Mouse (Mus musculus) liver, adult 2 months (tissue): ENCODE data around the gene Plxnb1. TPM values are rescaled to one million over a fixed set of nuclear protein-coding genes. Genes with fewer than 3 reads are reported as not detected.

Source experiments
- DNase-seq: peaks from one replicate; pipeline ENCODE4 v3.0.0-alpha.2; 2011; ENCODE audit warnings: low read depth, low spot score; ENCODE audit errors: extremely low read depth
- H3K27ac ChIP-seq: fragments of 200-500 bp; replicated peaks from 2 replicates; pipeline ENCODE4 v1.5.1; 2012; ENCODE audit warnings: low read depth, mild to moderate bottlenecking, control low read depth, inconsistent platforms, low read length; ENCODE audit not compliant: insufficient read depth
- H3K27me3 ChIP-seq: fragments of 200-500 bp; 2 replicates; pipeline ENCODE4 v1.6.1; 2012; ENCODE audit warnings: mild to moderate bottlenecking, moderate library complexity, low read length, inconsistent platforms; ENCODE audit not compliant: control insufficient read depth, insufficient read depth
- H3K36me3 ChIP-seq: fragments of 200-500 bp; 2 replicates; pipeline ENCODE4 v1.6.1; 2012; ENCODE audit warnings: low read length, inconsistent platforms; ENCODE audit not compliant: control insufficient read depth, insufficient read depth
- H3K4me1 ChIP-seq: fragments of 200-500 bp; 2 replicates; pipeline ENCODE4 v1.6.1; 2011; ENCODE audit warnings: low read length; ENCODE audit not compliant: control insufficient read depth, insufficient read depth
- H3K4me3 ChIP-seq: fragments of 200-500 bp; 2 replicates; pipeline ENCODE4 v1.5.1; 2011; ENCODE audit warnings: low read depth, mild to moderate bottlenecking, control low read depth, low read length, moderate library complexity; ENCODE audit not compliant: insufficient read depth
- H3K79me2 ChIP-seq: fragments of 200-500 bp; 2 replicates; pipeline ENCODE4 v1.6.1; 2012; ENCODE audit warnings: inconsistent platforms, mild to moderate bottlenecking, low read length, moderate library complexity; ENCODE audit not compliant: control insufficient read depth, insufficient read depth
- H3K9ac ChIP-seq: fragments of 200-500 bp; 2 replicates; pipeline ENCODE4 v1.6.1; 2012; ENCODE audit warnings: low read depth, mild to moderate bottlenecking, control low read depth, inconsistent platforms, low read length
- CTCF ChIP-seq: fragments of 200-500 bp; IDR thresholded peaks from 2 replicates; pipeline ENCODE4 v1.5.1; 2011; ENCODE audit warnings: low read depth, low read length, control low read depth
- POLR2A ChIP-seq: fragments of 200-500 bp; IDR thresholded peaks from 2 replicates; pipeline ENCODE4 v1.6.1; 2011; ENCODE audit warnings: low read length, control low read depth; ENCODE audit not compliant: insufficient read depth; ENCODE audit errors: extremely low read depth
- WGBS: fragments of 180-500 bp; shearing (Covaris S2); methylation state at CpG from one replicate; pipeline ENCODE4 v1.1.7; 2018; 5-methylcytosine and 5-hydroxymethylcytosine counted together
- polyA plus RNA-seq: library from polyadenylated mRNA; depleted of rRNA; stranded (reverse); fragments of >200 nt; gene quantifications from 2 replicates; pipeline ENCODE4 v1.2.3, GENCODE M21; 2012; rRNA removed
- total RNA-seq: library from RNA; depleted of rRNA; stranded (reverse); fragments of >200 nt; gene quantifications from 2 replicates; pipeline ENCODE4 v1.2.3, GENCODE M21; 2014; rRNA removed

The Plxnb1 gene
- total RNA-seq = 10.9 and 17.9 TPM in 2 replicates
- 15.4 and 26.5 TPM in 2 replicates for polyA plus RNA-seq

GRCm38 (mm10) chr9:109095137-109095982, at the start of gene Plxnb1:
Gene Plxnb1 (plus strand): TSS chr9:109095389.
- DNase-seq = no peak
- no peak for TF ChIP-seq CTCF
- TF ChIP-seq POLR2A = 0 out of 2 replicates have a peak, but pooled peaks have one; percentile 30
- H3K4me1 ChIP-seq = peaks cover 30% of the 10 kb centered on the region
- peak within 1 kb of the TSS; percentile 89 for H3K9ac ChIP-seq
- peaks cover 12% of the 10 kb centered on the region for H3K79me2 ChIP-seq
- H3K27ac ChIP-seq = peak within 1 kb of the TSS; percentile 92
- no peaks in the 10 kb centered on the region for H3K27me3 ChIP-seq
- no peaks in the 10 kb centered on the region for H3K36me3 ChIP-seq
- H3K4me3 ChIP-seq = peak within 1 kb of the TSS; percentile 82
- WGBS = 1% methylated on average over 99 of the region's 102 CpGs

- Histone ChIP-seq H3K79me2 (no peaks in the 10 kb centered on the region), H3K4me3 (no peak overlapping the region), H3K4me1 (no peaks in the 10 kb centered on the region), H3K27ac (no peak overlapping the region), H3K9ac (no peak overlapping the region), H3K36me3 (no peaks in the 10 kb centered on the region), H3K27me3 (no peaks in the 10 kb centered on the region)
- TF ChIP-seq POLR2A (no peak), CTCF (peak; percentile 84)
- 34% methylated on average over 5 of the region's 5 CpGs for WGBS
- DNase-seq = peak; percentile 40
Measured at GRCm38 (mm10) chr9:109046306-109046705, 48.9 kb upstream of the Plxnb1 start.

- DNase-seq = no peak
- Histone ChIP-seq H3K27ac (no peak overlapping the region), H3K4me3 (no peak overlapping the region), H3K36me3 (no peaks in the 10 kb centered on the region), H3K9ac (no peak overlapping the region), H3K79me2 (no peaks in the 10 kb centered on the region), H3K4me1 (peaks cover under 1% of the 10 kb centered on the region), H3K27me3 (no peaks in the 10 kb centered on the region)
- TF ChIP-seq POLR2A (no peak), CTCF (no peak)
- WGBS = 80% methylated on average over 7 of the region's 7 CpGs
Measured at GRCm38 (mm10) chr9:109049316-109049715, 45.9 kb upstream of the Plxnb1 start.

- no peak overlapping the region for H3K9ac ChIP-seq
- WGBS = 88% methylated on average over 9 of the region's 9 CpGs
- DNase-seq = no peak
- H3K27ac ChIP-seq = no peak overlapping the region
- H3K36me3 ChIP-seq = no peaks in the 10 kb centered on the region
- peaks cover 3% of the 10 kb centered on the region for H3K4me1 ChIP-seq
- H3K79me2 ChIP-seq = no peaks in the 10 kb centered on the region
- no peaks in the 10 kb centered on the region for H3K27me3 ChIP-seq
- TF ChIP-seq CTCF (no peak), POLR2A (no peak)
- no peak overlapping the region for H3K4me3 ChIP-seq
Measured at GRCm38 (mm10) chr9:109049996-109050673, 45.1 kb upstream of the Plxnb1 start.

GRCm38 (mm10) chr9:109050674-109050997, 44.6 kb upstream of the Plxnb1 start:
- H3K9ac ChIP-seq = no peak overlapping the region
- H3K4me1 ChIP-seq = peaks cover 5% of the 10 kb centered on the region
- no peak for DNase-seq
- 77% methylated on average over 3 of the region's 3 CpGs for WGBS
- H3K27me3 ChIP-seq = no peaks in the 10 kb centered on the region
- no peaks in the 10 kb centered on the region for H3K36me3 ChIP-seq
- peaks cover 3% of the 10 kb centered on the region; the same call in 1 of the 2 replicates for H3K79me2 ChIP-seq
- H3K27ac ChIP-seq = no peak overlapping the region
- TF ChIP-seq POLR2A (no peak), CTCF (no peak)
- no peak overlapping the region for H3K4me3 ChIP-seq
